In genomic region chr16:20700036-20700435, GRCm38 (mm10) we compare ENCODE assay signal across 16 mouse cellular contexts. TPM values are rescaled to one million over a fixed set of nuclear protein-coding genes. Genes with fewer than 3 reads are reported as not detected.
A peak's percentile ranks its signal among the peaks of the same experiment; 100 is the strongest.
DNase-seq lines count a peak whose midpoint lies in the region; ATAC-seq lines count a peak whose summit lies in the region.
"Had no signal": no experiment of that assay in that cellular context is flagged by ENCODE, and none has a peak within 500 bp of the region (broad histone marks: within the 10 kb centered on the region; RNA-seq: fewer than 3 reads in every experiment).

No protein-coding gene starts in this region.

- H3K4me3 ChIP-seq in heart, embryonic 11.5 days (ENCODE audit: low read depth, low read length) = no peak overlapping the region
- H3K4me3 ChIP-seq in midbrain, embryonic 13.5 days (replicated peaks) = no peak overlapping the region
- H3K4me3 ChIP-seq in midbrain, embryonic 16.5 days (ENCODE audit: low read depth, low read length) = no peak overlapping the region
- H3K4me3 ChIP-seq in limb, embryonic 12.5 days (replicated peaks) = no peak overlapping the region
- H3K4me3 ChIP-seq: erythroblast, embryonic 14.5 days; heart, embryonic 13.5 days; intestine, embryonic 15.5 days; lung, embryonic 15.5 days had no signal

- peak; percentile 95 for DNase-seq in heart, adult 11 months
- DNase-seq in cerebellum, postnatal 10 days = peak; percentile 60 to 68
- no peak for DNase-seq in left cerebral cortex, adult 8-10 months (ENCODE audit: low spot score in 2 of 2)
- DNase-seq in lung, postnatal 10 days = no peak
- DNase-seq: kidney, postnatal 4 days; right cerebral cortex, postnatal 25 days had no signal

- no peak overlapping the region for H3K4me2 ChIP-seq in heart, embryonic 11.5 days
- H3K4me2 ChIP-seq in midbrain, embryonic 13.5 days (replicated peaks) = no peak overlapping the region
- no peak overlapping the region for H3K4me2 ChIP-seq in midbrain, embryonic 16.5 days (ENCODE audit: low read length)
- H3K4me2 ChIP-seq in limb, embryonic 12.5 days = no peak overlapping the region
- H3K4me2 ChIP-seq: heart, embryonic 13.5 days; intestine, embryonic 15.5 days; lung, embryonic 15.5 days had no signal

- H3K4me1 ChIP-seq in heart, embryonic 11.5 days (ENCODE audit: control insufficient read depth, insufficient read depth, low read length) = peaks cover 21% of the 10 kb centered on the region
- peaks cover 50% of the 10 kb centered on the region for H3K4me1 ChIP-seq in midbrain, embryonic 13.5 days (replicated peaks)
- peaks cover 24% of the 10 kb centered on the region for H3K4me1 ChIP-seq in midbrain, embryonic 16.5 days (ENCODE audit: control insufficient read depth, insufficient read depth, low read length)
- peaks cover 45% of the 10 kb centered on the region for H3K4me1 ChIP-seq in limb, embryonic 12.5 days (replicated peaks)

- H3K27me3 ChIP-seq in heart, embryonic 11.5 days (ENCODE audit: control insufficient read depth, insufficient read depth, low read length) = peaks cover 12% of the 10 kb centered on the region; the same call in 1 of the 2 replicates
- H3K27me3 ChIP-seq in midbrain, embryonic 13.5 days = no peaks in the 10 kb centered on the region
- no peaks in the 10 kb centered on the region for H3K27me3 ChIP-seq in midbrain, embryonic 16.5 days (ENCODE audit: control insufficient read depth, insufficient read depth, low read depth, low read length)
- H3K27me3 ChIP-seq in limb, embryonic 12.5 days = peaks cover 10% of the 10 kb centered on the region; the same call in 1 of the 2 replicates
- H3K27me3 ChIP-seq: intestine, embryonic 15.5 days; lung, embryonic 15.5 days had no signal

- no peaks in the 10 kb centered on the region for H3K36me3 ChIP-seq in heart, embryonic 11.5 days (ENCODE audit: control insufficient read depth, insufficient read depth, low read length)
- H3K36me3 ChIP-seq in midbrain, embryonic 13.5 days = peaks cover 52% of the 10 kb centered on the region
- peaks cover 7% of the 10 kb centered on the region; the same call in 1 of the 2 replicates for H3K36me3 ChIP-seq in midbrain, embryonic 16.5 days (ENCODE audit: control insufficient read depth, insufficient read depth, low read length)
- peaks cover 21% of the 10 kb centered on the region for H3K36me3 ChIP-seq in limb, embryonic 12.5 days
- H3K36me3 ChIP-seq: intestine, embryonic 15.5 days; lung, embryonic 15.5 days had no signal

- H3K27ac ChIP-seq in heart, embryonic 11.5 days (ENCODE audit: low read depth, low read length) = no peak overlapping the region
- H3K27ac ChIP-seq in midbrain, embryonic 13.5 days = peak overlapping the region; percentile 48
- no peak overlapping the region for H3K27ac ChIP-seq in midbrain, embryonic 16.5 days (ENCODE audit: low read length)
- peak overlapping the region; percentile 62 for H3K27ac ChIP-seq in limb, embryonic 12.5 days
- H3K27ac ChIP-seq: heart, embryonic 13.5 days; intestine, embryonic 15.5 days; lung, embryonic 15.5 days had no signal

- ATAC-seq in heart, embryonic 11.5 days (replicated peaks; ENCODE audit: insufficient number of reproducible peaks, low FRiP score, low TSS enrichment) = no peak
- ATAC-seq in midbrain, embryonic 13.5 days = no peak
- no peak for ATAC-seq in midbrain, embryonic 16.5 days
- no peak for ATAC-seq in limb, embryonic 12.5 days (ENCODE audit: insufficient number of reproducible peaks, insufficient read depth, low FRiP score, low TSS enrichment, low read depth)
- ATAC-seq: intestine, embryonic 15.5 days had no signal

- no peak overlapping the region for H3K9ac ChIP-seq in heart, embryonic 11.5 days (ENCODE audit: low read depth, low read length)
- no peak overlapping the region; the same call in 1 of the 2 replicates for H3K9ac ChIP-seq in midbrain, embryonic 13.5 days (replicated peaks)
- H3K9ac ChIP-seq in midbrain, embryonic 16.5 days (ENCODE audit: low read depth, low read length) = no peak overlapping the region
- H3K9ac ChIP-seq in limb, embryonic 12.5 days (replicated peaks) = no peak overlapping the region; the same call in 1 of the 2 replicates
- H3K9ac ChIP-seq: heart, embryonic 13.5 days; intestine, embryonic 15.5 days; lung, embryonic 15.5 days had no signal

- 47% methylated on average over 5 of the region's 5 CpGs for WGBS in heart, embryonic 11.5 days (ENCODE audit: insufficient replicate concordance)
- 32% methylated on average over 5 of the region's 5 CpGs for WGBS in midbrain, embryonic 13.5 days
- 26% methylated on average over 5 of the region's 5 CpGs for WGBS in midbrain, embryonic 16.5 days
- WGBS in limb, embryonic 12.5 days = 23% methylated on average over 5 of the region's 5 CpGs

- no peaks in the 10 kb centered on the region for H3K9me3 ChIP-seq in heart, embryonic 11.5 days (replicated peaks; ENCODE audit: control insufficient read depth, low read length)
- no peaks in the 10 kb centered on the region for H3K9me3 ChIP-seq in midbrain, embryonic 13.5 days
- no peaks in the 10 kb centered on the region for H3K9me3 ChIP-seq in midbrain, embryonic 16.5 days (replicated peaks; ENCODE audit: control insufficient read depth, low read length, poor library complexity, severe bottlenecking)
- no peaks in the 10 kb centered on the region for H3K9me3 ChIP-seq in limb, embryonic 12.5 days
- H3K9me3 ChIP-seq: heart, embryonic 13.5 days; intestine, embryonic 15.5 days; lung, embryonic 15.5 days had no signal

RNA-seq across cellular contexts. Expression of gene Fam131a, which starts 7.0 kb away (rescaled TPM):
- 2.6 and 4.9 TPM in 2 replicates for polyA plus RNA-seq in heart, embryonic 11.5 days (2014; fragmentation: Nextera tagmentation; extraction: Ambion mirVana)
- polyA plus RNA-seq in midbrain, embryonic 13.5 days (2015; fragmentation: Nextera tagmentation; extraction: Ambion mirVana) = 35.7 and 37.3 TPM in 2 replicates
- 62.1 and 66.5 TPM in 2 replicates for polyA plus RNA-seq in midbrain, embryonic 16.5 days (2015; fragmentation: Nextera tagmentation; extraction: Ambion mirVana)
- 5.3 and 7.4 TPM in 2 replicates for polyA plus RNA-seq in limb, embryonic 12.5 days (2016; fragmentation: Nextera tagmentation; extraction: Ambion mirVana)
- 100 to 1,000 TPM; 271 to 291 (median 283) TPM for total RNA-seq in left cerebral cortex, adult 8-10 months (2022)
- total RNA-seq: neutrophil, adult 5-6 weeks had no signal

RNA-seq across cellular contexts. Expression of gene Polr2h, which starts 17.4 kb away (rescaled TPM):
- polyA plus RNA-seq in heart, embryonic 11.5 days (2014; fragmentation: Nextera tagmentation; extraction: Ambion mirVana) = 65.0 and 65.9 TPM in 2 replicates
- 86.3 and 87.9 TPM in 2 replicates for polyA plus RNA-seq in midbrain, embryonic 13.5 days (2015; fragmentation: Nextera tagmentation; extraction: Ambion mirVana)
- 83.0 and 88.0 TPM in 2 replicates for polyA plus RNA-seq in midbrain, embryonic 16.5 days (2015; fragmentation: Nextera tagmentation; extraction: Ambion mirVana)
- 114 and 118 TPM in 2 replicates for polyA plus RNA-seq in limb, embryonic 12.5 days (2016; fragmentation: Nextera tagmentation; extraction: Ambion mirVana)
- total RNA-seq in left cerebral cortex, adult 8-10 months (2022) = 10 to 100 TPM; 19.6 to 26.6 (median 21.2) TPM

RNA-seq across cellular contexts. Expression of gene Clcn2, which starts 17.5 kb away (rescaled TPM):
- 5.7 and 6.7 TPM in 2 replicates for polyA plus RNA-seq in heart, embryonic 11.5 days (2014; fragmentation: Nextera tagmentation; extraction: Ambion mirVana)
- polyA plus RNA-seq in midbrain, embryonic 13.5 days (2015; fragmentation: Nextera tagmentation; extraction: Ambion mirVana) = 20.6 and 32.0 TPM in 2 replicates
- 22.3 and 25.4 TPM in 2 replicates for polyA plus RNA-seq in midbrain, embryonic 16.5 days (2015; fragmentation: Nextera tagmentation; extraction: Ambion mirVana)
- 31.1 and 31.9 TPM in 2 replicates for polyA plus RNA-seq in limb, embryonic 12.5 days (2016; fragmentation: Nextera tagmentation; extraction: Ambion mirVana)
- total RNA-seq in left cerebral cortex, adult 8-10 months (2022) = 10 to 100 TPM; 63.2 to 75.5 (median 71.9) TPM

RNA-seq across cellular contexts. Expression of gene Eif4g1, which starts 31.9 kb away (rescaled TPM):
- 117 and 133 TPM in 2 replicates for polyA plus RNA-seq in heart, embryonic 11.5 days (2014; fragmentation: Nextera tagmentation; extraction: Ambion mirVana)
- polyA plus RNA-seq in midbrain, embryonic 13.5 days (2015; fragmentation: Nextera tagmentation; extraction: Ambion mirVana) = 148 and 162 TPM in 2 replicates
- 127 and 134 TPM in 2 replicates for polyA plus RNA-seq in midbrain, embryonic 16.5 days (2015; fragmentation: Nextera tagmentation; extraction: Ambion mirVana)
- 204 and 218 TPM in 2 replicates for polyA plus RNA-seq in limb, embryonic 12.5 days (2016; fragmentation: Nextera tagmentation; extraction: Ambion mirVana)
- 100 to 1,000 TPM; 253 to 267 (median 263) TPM for total RNA-seq in left cerebral cortex, adult 8-10 months (2022)

RNA-seq across cellular contexts. Expression of gene Chrd, which starts 32.9 kb away (rescaled TPM):
- polyA plus RNA-seq in heart, embryonic 11.5 days (2014; fragmentation: Nextera tagmentation; extraction: Ambion mirVana) = 0.21 and 0.42 TPM in 2 replicates
- 3.8 and 4.3 TPM in 2 replicates for polyA plus RNA-seq in midbrain, embryonic 13.5 days (2015; fragmentation: Nextera tagmentation; extraction: Ambion mirVana)
- 3.7 and 4.5 TPM in 2 replicates for polyA plus RNA-seq in midbrain, embryonic 16.5 days (2015; fragmentation: Nextera tagmentation; extraction: Ambion mirVana)
- 5.0 and 5.1 TPM in 2 replicates for polyA plus RNA-seq in limb, embryonic 12.5 days (2016; fragmentation: Nextera tagmentation; extraction: Ambion mirVana)
- 10 to 100 TPM; 26.7 to 42.0 (median 32.0) TPM for total RNA-seq in left cerebral cortex, adult 8-10 months (2022)
- total RNA-seq: megakaryocyte-erythroid progenitor cell, adult 5-6 weeks; neutrophil, adult 5-6 weeks had no signal
- polyA plus RNA-seq: erythroblast, embryonic 14.5 days had no signal

Comparison
In these comparisons a context has a peak if more than half of its experiments do, and no peak if none do; other contexts are left out.
1. H3K27ac ChIP-seq: peak in midbrain, embryonic 13.5 days (single experiment) and limb, embryonic 12.5 days (single experiment); none in heart, embryonic 11.5 days (single experiment) and midbrain, embryonic 16.5 days (single experiment).
2. DNase-seq: peak in heart, adult 11 months (single experiment) and cerebellum, postnatal 10 days (2 of 2); none in left cerebral cortex, adult 8-10 months (0 of 2) and lung, postnatal 10 days (single experiment).